Mouse (Mus musculus): ENCODE results near the gene Sv2a. TPM values are rescaled to one million over a fixed set of nuclear protein-coding genes. Genes with fewer than 3 reads are reported as not detected.
A peak's percentile ranks its signal among the peaks of the same experiment; 100 is the strongest.

Gene Sv2a
- polyA plus RNA-seq, 1 experiment from 2014 or later, result 14.1 TPM

GRCm38 (mm10) chr3:96160222-96160802 is 20.6 kb upstream of the Sv2a start:
- Histone ChIP-seq H3K27ac (ENCODE audit: low read depth, low read length) (no peak overlapping the region), H3K27me3 (ENCODE audit: control insufficient read depth, insufficient read depth, low read length) (no peaks in the 10 kb centered on the region), H3K36me3 (ENCODE audit: control insufficient read depth, insufficient read depth, low read length) (peaks cover 2% of the 10 kb centered on the region; the same call in 1 of the 2 replicates), H3K4me2 (ENCODE audit: low read depth) (peak overlapping the region; percentile 49; the same call in 1 of the 2 replicates), H3K4me1 (ENCODE audit: control insufficient read depth, insufficient read depth, low read length) (peaks cover 8% of the 10 kb centered on the region), H3K9ac (ENCODE audit: low read length) (no peak overlapping the region; the same call in 1 of the 2 replicates), H3K4me3 (ENCODE audit: low read depth, low read length) (no peak overlapping the region), H3K9me3 (ENCODE audit: control insufficient read depth, low read length) (no peaks in the 10 kb centered on the region)
- 70% methylated on average over 4 of the region's 4 CpGs for WGBS
- ATAC-seq (ENCODE audit: insufficient read depth, low FRiP score, low TSS enrichment), result no peak
- no peak for DNase-seq (ENCODE audit: low spot score)

GRCm38 (mm10) chr3:96160803-96161516 is 20.0 kb upstream of the Sv2a start:
- WGBS, result 2% methylated on average over 12 of the region's 12 CpGs
- H3K4me1 ChIP-seq (ENCODE audit: control insufficient read depth, insufficient read depth, low read length), result peaks cover 8% of the 10 kb centered on the region
- H3K27ac ChIP-seq (ENCODE audit: low read depth, low read length), result no peak overlapping the region
- H3K27me3 ChIP-seq (ENCODE audit: control insufficient read depth, insufficient read depth, low read length), result no peaks in the 10 kb centered on the region
- H3K9me3 ChIP-seq (ENCODE audit: control insufficient read depth, low read length), result no peaks in the 10 kb centered on the region
- ATAC-seq (ENCODE audit: insufficient read depth, low FRiP score, low TSS enrichment) (no peak), DNase-seq (ENCODE audit: low spot score) (peak; percentile 38)
- peak overlapping the region; percentile 32 for H3K4me3 ChIP-seq (ENCODE audit: low read depth, low read length)
- H3K9ac ChIP-seq (ENCODE audit: low read length), result peak overlapping the region; percentile 26; the same call in 1 of the 2 replicates
- H3K36me3 ChIP-seq (ENCODE audit: control insufficient read depth, insufficient read depth, low read length), result no peaks in the 10 kb centered on the region
- H3K4me2 ChIP-seq (ENCODE audit: low read depth), result peak overlapping the region; percentile 49

DNA sequence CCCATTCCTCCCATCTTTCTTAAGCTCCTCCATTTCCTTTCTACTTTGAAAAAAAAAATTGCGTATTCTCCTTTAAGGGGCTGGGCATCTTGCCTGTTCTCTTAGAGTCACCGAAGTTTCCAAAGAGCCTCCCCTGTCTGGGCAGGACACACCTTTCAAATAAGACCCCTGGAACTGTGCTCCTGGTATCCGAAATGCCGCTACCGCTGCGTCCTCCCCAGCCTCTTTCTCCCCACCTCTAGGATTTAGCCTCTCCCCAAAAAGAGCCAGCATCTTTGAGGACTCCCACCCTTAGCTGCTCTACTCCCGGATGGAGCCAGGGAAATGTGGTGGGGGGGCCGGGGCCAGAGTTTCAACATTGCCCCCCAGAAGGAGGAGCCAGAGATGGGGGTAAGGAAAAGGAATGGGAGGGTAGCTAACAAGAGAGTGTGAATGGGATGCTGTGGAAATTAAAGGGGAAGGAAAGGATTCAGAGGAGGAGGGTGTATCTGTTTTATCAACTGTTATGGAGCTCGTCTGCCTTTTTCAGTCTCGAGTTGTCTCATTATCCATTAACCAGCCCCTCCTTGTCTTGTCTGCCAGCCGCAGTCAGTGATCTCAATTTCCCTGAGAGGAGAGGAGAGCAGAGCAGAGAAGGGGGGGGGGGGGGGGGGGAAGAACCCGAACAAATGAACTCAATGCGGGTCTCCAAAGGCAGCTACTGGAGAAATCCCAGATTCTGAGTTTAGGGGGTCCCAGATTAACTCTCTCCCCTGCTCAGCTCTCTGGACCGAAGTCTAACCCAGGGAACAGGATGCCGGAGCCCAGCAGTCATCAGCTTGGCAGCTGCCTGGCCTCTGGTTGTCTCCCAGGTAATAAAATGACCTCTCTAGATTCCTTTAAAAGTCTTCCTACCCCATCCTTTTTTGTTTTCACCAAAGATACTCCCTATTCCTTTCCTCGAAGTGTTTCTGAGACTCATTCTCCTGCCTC is 18.8 kb upstream of the Sv2a start, which contains the start of gene Mtmr11:
Gene Mtmr11, plus strand, starts transcription at position 136 of the 972 bp plus-strand sequence.
- DNase-seq (ENCODE audit: low spot score), result no peak
- peak within 1 kb of the TSS; percentile 32 for H3K4me3 ChIP-seq (ENCODE audit: low read depth, low read length)
- no peaks in the 10 kb centered on the region for H3K9me3 ChIP-seq (ENCODE audit: control insufficient read depth, low read length)
- 4% methylated on average over 14 of the region's 16 CpGs for WGBS
- no peak; the same call in 1 of the 2 replicates for ATAC-seq (ENCODE audit: insufficient read depth, low FRiP score, low TSS enrichment)
- no peaks in the 10 kb centered on the region for H3K27me3 ChIP-seq (ENCODE audit: control insufficient read depth, insufficient read depth, low read length)
- H3K4me1 ChIP-seq (ENCODE audit: control insufficient read depth, insufficient read depth, low read length), result peaks cover 8% of the 10 kb centered on the region
- H3K27ac ChIP-seq (ENCODE audit: low read depth, low read length), result no peak within 1 kb of the TSS
- H3K9ac ChIP-seq (ENCODE audit: low read length), result peak within 1 kb of the TSS; percentile 27
- H3K4me2 ChIP-seq (ENCODE audit: low read depth), result peak within 1 kb of the TSS; percentile 49
- no peaks in the 10 kb centered on the region for H3K36me3 ChIP-seq (ENCODE audit: control insufficient read depth, insufficient read depth, low read length)

- no peaks in the 10 kb centered on the region for H3K36me3 ChIP-seq (ENCODE audit: control insufficient read depth, insufficient read depth, low read length)
- DNase-seq (ENCODE audit: low spot score), result no peak
- H3K4me3 ChIP-seq (ENCODE audit: low read depth, low read length), result no peak overlapping the region
- H3K27ac ChIP-seq (ENCODE audit: low read depth, low read length), result no peak overlapping the region
- no peak overlapping the region for H3K4me2 ChIP-seq (ENCODE audit: low read depth)
- H3K9ac ChIP-seq (ENCODE audit: low read length), result no peak overlapping the region
- ATAC-seq (ENCODE audit: insufficient read depth, low FRiP score, low TSS enrichment), result no peak
- 87% methylated on average over 6 of the region's 6 CpGs for WGBS
- peaks cover 8% of the 10 kb centered on the region for H3K4me1 ChIP-seq (ENCODE audit: control insufficient read depth, insufficient read depth, low read length)
- H3K9me3 ChIP-seq (ENCODE audit: control insufficient read depth, low read length), result no peaks in the 10 kb centered on the region
- H3K27me3 ChIP-seq (ENCODE audit: control insufficient read depth, insufficient read depth, low read length), result no peaks in the 10 kb centered on the region
Measured at GRCm38 (mm10) chr3:96163040-96163439, 17.9 kb upstream of the Sv2a start.

- Histone ChIP-seq H3K4me3 (ENCODE audit: low read depth, low read length) (no peak overlapping the region), H3K9me3 (ENCODE audit: control insufficient read depth, low read length) (no peaks in the 10 kb centered on the region), H3K27me3 (ENCODE audit: control insufficient read depth, insufficient read depth, low read length) (no peaks in the 10 kb centered on the region), H3K27ac (ENCODE audit: low read depth, low read length) (no peak overlapping the region), H3K36me3 (ENCODE audit: control insufficient read depth, insufficient read depth, low read length) (no peaks in the 10 kb centered on the region), H3K9ac (ENCODE audit: low read length) (no peak overlapping the region), H3K4me1 (ENCODE audit: control insufficient read depth, insufficient read depth, low read length) (peaks cover 8% of the 10 kb centered on the region), H3K4me2 (ENCODE audit: low read depth) (no peak overlapping the region)
- ATAC-seq (ENCODE audit: insufficient read depth, low FRiP score, low TSS enrichment) (no peak), DNase-seq (ENCODE audit: low spot score) (no peak)
- 77% methylated on average over 12 of the region's 12 CpGs for WGBS
Measured at GRCm38 (mm10) chr3:96168466-96169158, 12.3 kb upstream of the Sv2a start.

GRCm38 (mm10) chr3:96170276-96170675 is 10.7 kb upstream of the Sv2a start:
- Histone ChIP-seq H3K9me3 (ENCODE audit: control insufficient read depth, low read length) (no peaks in the 10 kb centered on the region), H3K4me3 (ENCODE audit: low read depth, low read length) (no peak overlapping the region), H3K9ac (ENCODE audit: low read length) (no peak overlapping the region), H3K4me2 (ENCODE audit: low read depth) (no peak overlapping the region), H3K4me1 (ENCODE audit: control insufficient read depth, insufficient read depth, low read length) (peaks cover 12% of the 10 kb centered on the region), H3K27me3 (ENCODE audit: control insufficient read depth, insufficient read depth, low read length) (no peaks in the 10 kb centered on the region), H3K27ac (ENCODE audit: low read depth, low read length) (no peak overlapping the region), H3K36me3 (ENCODE audit: control insufficient read depth, insufficient read depth, low read length) (no peaks in the 10 kb centered on the region)
- 92% methylated on average over 4 of the region's 4 CpGs for WGBS
- DNase-seq (ENCODE audit: low spot score), result no peak
- ATAC-seq (ENCODE audit: insufficient read depth, low FRiP score, low TSS enrichment), result no peak

DNA sequence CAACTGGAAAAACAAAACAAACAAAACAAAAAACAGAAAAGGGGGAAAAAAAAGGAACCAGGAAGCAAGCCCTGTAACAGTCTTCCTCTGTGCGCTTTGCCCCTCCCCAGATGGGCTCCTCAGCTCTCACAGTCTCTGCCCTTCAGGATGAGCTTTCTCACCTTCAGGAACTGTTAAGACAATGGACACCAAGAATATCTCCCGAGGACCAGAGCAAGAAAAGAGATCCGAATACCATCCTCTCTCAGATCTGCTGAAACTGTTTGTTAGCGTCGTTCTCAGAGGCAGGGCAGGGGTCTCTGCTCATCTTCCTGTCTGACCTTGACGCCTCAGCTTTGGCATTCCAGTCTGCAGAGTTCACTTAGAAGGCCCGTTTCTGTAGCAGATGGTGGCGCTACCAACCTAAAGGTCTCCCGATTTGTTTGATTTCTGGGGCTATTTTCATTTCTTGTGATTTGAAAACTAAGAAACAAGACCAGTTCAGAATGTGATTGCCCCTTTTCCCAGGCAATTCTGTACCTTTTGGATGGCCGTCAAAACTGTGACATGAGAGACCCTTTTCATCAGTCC is 9.9 kb upstream of the Sv2a start:
- no peak overlapping the region for H3K27ac ChIP-seq (ENCODE audit: low read depth, low read length)
- no peaks in the 10 kb centered on the region for H3K9me3 ChIP-seq (ENCODE audit: control insufficient read depth, low read length)
- no peaks in the 10 kb centered on the region for H3K27me3 ChIP-seq (ENCODE audit: control insufficient read depth, insufficient read depth, low read length)
- 74% methylated on average over 10 of the region's 10 CpGs for WGBS
- ATAC-seq (ENCODE audit: insufficient read depth, low FRiP score, low TSS enrichment) (no peak), DNase-seq (ENCODE audit: low spot score) (no peak)
- no peaks in the 10 kb centered on the region for H3K36me3 ChIP-seq (ENCODE audit: control insufficient read depth, insufficient read depth, low read length)
- peak overlapping the region; percentile 95 for H3K9ac ChIP-seq (ENCODE audit: low read length)
- peaks cover 12% of the 10 kb centered on the region for H3K4me1 ChIP-seq (ENCODE audit: control insufficient read depth, insufficient read depth, low read length)
- H3K4me2 ChIP-seq (ENCODE audit: low read depth), result peak overlapping the region; percentile 94
- H3K4me3 ChIP-seq (ENCODE audit: low read depth, low read length), result peak overlapping the region; percentile 94; the same call in 1 of the 2 replicates

Data from neural tube, embryonic 11.5 days (tissue).